Mouse (Mus musculus) CH12.LX (cell line): Measurements from ENCODE around the gene Gm2163. TPM values are rescaled to one million over a fixed set of nuclear protein-coding genes. Genes with fewer than 3 reads are reported as not detected.

Source experiments
- polyA plus RNA-seq: library from polyadenylated mRNA; unstranded; fragments of >175 nt; gene quantifications from 2 replicates; pipeline ENCODE4 v1.2.1, GENCODE M21; 2012; ENCODE audit warnings: low read depth; ENCODE audit not compliant: insufficient read length
- total RNA-seq, 2 experiments: library from RNA; depleted of rRNA; stranded (reverse); fragments of 300-350 nt in 1 of 2; fragments of >200 nt in 1 of 2; gene quantifications; 2 replicates each; pipeline ENCODE4 v1.2.3; 2012 to 2014

Gm2163 gene
- total and polyA plus RNA-seq, 3 experiments = not detected

Other genes with a start within 250 kb of the Gm2163 start
- not detected in 2 replicates for gene Gm10600, start 226.1 kb upstream of the Gm2163 start, total RNA-seq (2012; rRNA removed)
- gene Gm10600, start 226.1 kb upstream of the Gm2163 start, total RNA-seq (2014; rRNA removed) = not detected in 2 replicates
- gene Gm10600, start 226.1 kb upstream of the Gm2163 start, polyA plus RNA-seq = not detected in 2 replicates
- not detected in 2 replicates for gene Ccl21b, start 211.0 kb upstream of the Gm2163 start, total RNA-seq (2012; rRNA removed)
- gene Ccl21b, start 211.0 kb upstream of the Gm2163 start, total RNA-seq (2014; rRNA removed) = not detected in 2 replicates
- gene Ccl21b, start 211.0 kb upstream of the Gm2163 start, polyA plus RNA-seq = not detected in 2 replicates
- gene Gm21953, start 172.5 kb upstream of the Gm2163 start, total RNA-seq (2012; rRNA removed) = not detected in 2 replicates
- not detected in 2 replicates for gene Gm21953, start 172.5 kb upstream of the Gm2163 start, total RNA-seq (2014; rRNA removed)
- gene Gm21953, start 172.5 kb upstream of the Gm2163 start, polyA plus RNA-seq = not detected in 2 replicates
- gene Fam205a3, start 148.4 kb upstream of the Gm2163 start, total RNA-seq (2012; rRNA removed) = not detected in 2 replicates
- gene Fam205a3, start 148.4 kb upstream of the Gm2163 start, total RNA-seq (2014; rRNA removed) = not detected in 2 replicates
- gene Fam205a3, start 148.4 kb upstream of the Gm2163 start, polyA plus RNA-seq = not detected in 2 replicates
- gene Gm21586, start 27.4 kb upstream of the Gm2163 start, total RNA-seq (2012; rRNA removed) = not detected in 2 replicates
- not detected in 2 replicates for gene Gm21586, start 27.4 kb upstream of the Gm2163 start, total RNA-seq (2014; rRNA removed)
- gene Gm21586, start 27.4 kb upstream of the Gm2163 start, polyA plus RNA-seq = not detected in 2 replicates
- gene Fam205a2, start 61.4 kb downstream of the Gm2163 start, total RNA-seq (2012; rRNA removed) = not detected in 2 replicates
- not detected in 2 replicates for gene Fam205a2, start 61.4 kb downstream of the Gm2163 start, total RNA-seq (2014; rRNA removed)
- gene Fam205a2, start 61.4 kb downstream of the Gm2163 start, polyA plus RNA-seq = not detected in 2 replicates
- gene Gm10591, start 145.4 kb downstream of the Gm2163 start, total RNA-seq (2012; rRNA removed) = not detected in 2 replicates
- gene Gm10591, start 145.4 kb downstream of the Gm2163 start, total RNA-seq (2014; rRNA removed) = not detected in 2 replicates
- not detected in 2 replicates for gene Gm10591, start 145.4 kb downstream of the Gm2163 start, polyA plus RNA-seq
- not detected in 2 replicates for gene Gm2564, start 163.0 kb downstream of the Gm2163 start, total RNA-seq (2012; rRNA removed)
- not detected in 2 replicates for gene Gm2564, start 163.0 kb downstream of the Gm2163 start, total RNA-seq (2014; rRNA removed)
- not detected in 2 replicates for gene Gm2564, start 163.0 kb downstream of the Gm2163 start, polyA plus RNA-seq
- gene Ccl27b, start 188.5 kb downstream of the Gm2163 start, total RNA-seq (2012; rRNA removed) = not detected in 2 replicates
- not detected in 2 replicates for gene Ccl27b, start 188.5 kb downstream of the Gm2163 start, total RNA-seq (2014; rRNA removed)
- not detected in 2 replicates for gene Ccl27b, start 188.5 kb downstream of the Gm2163 start, polyA plus RNA-seq
- gene Il11ra2, start 195.1 kb downstream of the Gm2163 start, total RNA-seq (2012; rRNA removed) = not detected in 2 replicates
- gene Il11ra2, start 195.1 kb downstream of the Gm2163 start, total RNA-seq (2014; rRNA removed) = not detected in 2 replicates
- not detected in 2 replicates for gene Il11ra2, start 195.1 kb downstream of the Gm2163 start, polyA plus RNA-seq